Mouse (Mus musculus): Measurements from ENCODE around the gene Chd5.

Chd5 gene

GRCm38 (mm10) chr4:152338419-152339292 is at the start of gene Chd5:
Gene Chd5, plus strand, starts transcription at chr4:152338651.
- DNase-seq, result no peak

- no peak for DNase-seq
These were observed 48.1 kb upstream of the Chd5 start for GRCm38 (mm10) chr4:152290385-152290784.

DNA sequence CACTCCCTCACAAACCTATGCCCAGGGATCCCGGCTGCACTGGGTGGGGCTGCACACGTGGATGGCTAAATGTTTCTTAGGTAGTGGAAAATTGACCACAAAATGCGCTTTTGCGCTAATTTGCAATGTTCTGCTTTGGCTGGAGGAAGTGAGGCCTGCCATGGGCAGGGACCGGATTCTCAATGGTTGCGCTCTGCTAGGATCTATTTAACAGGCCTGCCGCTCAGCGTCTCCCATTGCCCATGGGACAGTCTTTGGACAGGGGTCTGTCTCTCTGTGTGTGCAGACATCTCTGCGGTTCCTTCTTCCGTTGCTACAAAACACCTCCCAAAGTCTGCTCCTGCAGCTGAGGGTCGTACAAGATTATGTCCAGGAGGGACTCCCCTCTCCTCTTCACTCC is 47.5 kb upstream of the Chd5 start:
- no peak for DNase-seq

DNA sequence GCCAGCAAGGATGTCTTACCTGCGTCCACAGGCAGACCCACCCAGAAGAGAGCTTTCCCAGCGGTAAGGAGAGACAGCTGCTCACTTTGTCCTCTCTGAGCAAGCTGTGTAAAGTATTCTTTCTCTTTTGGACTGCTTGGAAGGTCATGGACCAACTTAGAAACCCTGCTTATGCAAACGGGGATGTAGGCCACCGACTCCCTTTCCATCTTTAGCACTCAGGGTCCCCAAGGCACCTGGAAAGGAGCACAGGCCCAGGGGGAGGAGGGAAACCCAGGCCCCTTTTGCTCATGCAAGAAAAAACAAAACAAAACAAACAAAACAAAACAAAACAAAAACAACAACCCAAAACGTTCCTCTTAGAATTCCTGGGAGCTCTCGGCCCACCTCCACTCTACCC is 46.9 kb upstream of the Chd5 start, which contains the start of gene Hes3:
Gene Hes3 (minus strand): TSS at position 101 of the 400 bp plus-strand sequence.
- no peak for DNase-seq

DNA sequence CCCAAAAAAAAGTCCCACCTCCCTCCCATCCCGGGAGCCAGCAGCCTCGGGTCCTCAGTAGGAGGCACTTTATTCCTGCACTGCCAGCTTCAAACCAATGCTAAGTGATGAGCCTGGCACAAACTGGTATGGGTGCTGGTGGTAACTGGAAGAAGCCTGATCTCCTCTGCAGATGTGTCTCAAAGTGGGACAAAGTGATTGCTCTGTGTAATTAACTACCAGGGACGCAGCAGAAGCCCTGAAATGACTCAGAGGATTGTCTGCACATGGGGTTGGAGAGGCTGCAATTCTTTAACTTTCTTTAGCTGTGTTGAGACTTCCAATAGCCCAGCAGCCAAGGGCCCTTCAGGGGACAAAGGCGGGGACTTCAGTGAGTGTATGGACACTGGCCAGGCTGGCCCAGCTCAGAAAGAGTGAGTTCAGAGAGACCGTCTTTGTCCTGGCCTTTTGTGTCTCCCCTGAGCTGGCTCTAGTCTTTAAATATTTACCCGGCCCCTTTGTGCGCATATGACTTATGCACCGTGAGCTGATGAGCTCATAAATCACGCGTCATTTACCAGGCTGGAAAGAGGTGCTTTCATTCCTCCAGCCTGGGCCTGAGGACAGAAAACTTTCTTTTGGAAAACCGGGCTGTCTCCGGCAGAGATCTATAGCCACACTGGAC is 46.2 kb upstream of the Chd5 start:
- no peak for DNase-seq

GRCm38 (mm10) chr4:152294188-152294929 is 44.1 kb upstream of the Chd5 start:
- peak; percentile 53 for DNase-seq

DNA sequence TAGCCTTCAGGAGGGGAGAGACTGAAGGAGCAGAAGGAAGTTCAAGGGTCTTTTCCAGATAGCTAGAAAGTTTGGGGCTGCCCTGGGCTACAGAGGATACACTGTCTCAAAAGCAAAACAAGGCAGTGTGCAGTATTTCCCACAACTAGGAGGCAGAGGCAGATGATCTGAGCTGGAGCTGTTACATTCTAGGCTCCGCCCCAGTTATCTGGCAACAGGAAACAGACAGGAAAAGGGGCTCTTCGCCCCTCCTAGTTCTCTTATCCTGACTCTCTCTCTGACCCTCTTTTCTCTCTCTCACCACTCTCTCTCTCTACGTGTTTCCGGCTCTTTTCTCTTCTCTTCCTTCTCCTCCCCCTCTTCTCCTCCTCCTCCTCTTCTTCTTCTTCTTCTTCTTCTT is 42.5 kb upstream of the Chd5 start:
- no peak for DNase-seq

GRCm38 (mm10) chr4:152296371-152296770 is 42.1 kb upstream of the Chd5 start:
- no peak for DNase-seq

DNA sequence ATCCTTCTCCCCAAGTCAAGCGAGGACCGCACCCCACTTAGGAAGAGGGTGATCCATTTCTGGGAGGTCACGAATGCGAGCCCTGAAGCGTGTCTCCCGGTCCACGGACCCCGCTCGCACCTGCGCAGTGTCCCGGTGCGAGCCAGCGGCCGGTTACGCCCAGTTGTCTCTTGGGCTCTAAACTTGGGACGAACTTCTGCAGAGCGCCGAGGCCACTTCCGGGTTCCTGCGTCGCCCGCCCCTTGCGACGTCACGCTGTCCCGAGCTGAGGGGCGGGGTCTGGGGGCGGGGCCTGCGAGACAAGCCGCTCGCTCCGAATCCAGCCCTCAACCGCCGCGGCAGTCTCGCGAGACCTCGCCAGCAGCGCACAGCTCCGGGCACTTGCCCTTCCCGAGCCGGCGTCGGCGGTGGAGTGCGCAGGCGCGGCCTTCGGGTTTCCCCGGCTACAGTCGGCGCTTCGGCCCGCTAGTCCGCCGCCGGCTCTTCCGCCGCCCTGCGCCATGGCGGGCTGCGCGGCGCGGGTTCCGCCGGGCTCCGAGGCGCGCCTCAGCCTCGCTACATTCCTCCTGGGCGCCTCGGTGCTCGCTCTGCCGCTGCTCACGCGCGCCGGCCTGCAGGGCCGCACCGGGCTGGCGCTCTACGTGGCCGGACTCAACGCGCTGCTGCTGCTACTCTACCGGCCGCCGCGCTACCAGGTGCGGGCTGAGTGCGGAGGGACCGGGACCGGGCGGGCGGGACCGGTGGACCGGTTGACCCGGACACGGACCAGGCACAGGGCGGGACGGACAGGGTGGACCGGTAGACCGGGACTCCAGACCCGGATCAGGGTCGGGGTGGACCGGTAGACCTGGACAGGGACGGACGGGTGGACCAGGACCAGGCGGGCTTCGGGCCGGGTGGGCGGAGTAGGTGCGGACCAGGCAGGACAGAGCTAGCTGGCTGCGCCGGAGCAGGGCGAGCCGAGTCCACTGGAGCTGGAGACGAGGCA is 41.3 kb upstream of the Chd5 start, which contains the start of gene Icmt:
Gene Icmt (plus strand): TSS at position 354 of the 988 bp plus-strand sequence.
- DNase-seq, result peak; percentile 100

- no peak for DNase-seq
These were observed 39.6 kb upstream of the Chd5 start for GRCm38 (mm10) chr4:152298836-152299235.

- no peak for DNase-seq
These were observed 38.1 kb upstream of the Chd5 start for GRCm38 (mm10) chr4:152300375-152300774.

DNA sequence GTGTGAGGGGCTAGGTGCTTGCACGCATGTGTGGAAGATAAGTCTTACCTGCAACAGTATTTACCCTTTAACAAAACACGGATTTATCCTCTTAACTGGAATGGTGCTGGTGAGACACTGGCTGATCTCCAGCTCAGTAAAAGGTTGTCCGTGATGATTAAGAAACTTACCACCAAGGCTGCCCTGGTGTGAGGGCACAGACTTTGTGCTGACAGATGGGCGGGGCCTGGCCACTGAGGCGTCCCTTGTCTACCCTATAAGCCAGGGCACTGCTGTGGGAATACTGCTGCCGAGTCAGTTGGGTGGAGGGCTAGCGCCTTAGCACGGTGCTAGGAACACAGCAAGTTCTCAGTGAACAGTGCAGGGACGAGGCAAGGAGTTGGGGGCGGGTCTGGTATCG is 36.4 kb upstream of the Chd5 start:
- peak; percentile 58 for DNase-seq

DNA sequence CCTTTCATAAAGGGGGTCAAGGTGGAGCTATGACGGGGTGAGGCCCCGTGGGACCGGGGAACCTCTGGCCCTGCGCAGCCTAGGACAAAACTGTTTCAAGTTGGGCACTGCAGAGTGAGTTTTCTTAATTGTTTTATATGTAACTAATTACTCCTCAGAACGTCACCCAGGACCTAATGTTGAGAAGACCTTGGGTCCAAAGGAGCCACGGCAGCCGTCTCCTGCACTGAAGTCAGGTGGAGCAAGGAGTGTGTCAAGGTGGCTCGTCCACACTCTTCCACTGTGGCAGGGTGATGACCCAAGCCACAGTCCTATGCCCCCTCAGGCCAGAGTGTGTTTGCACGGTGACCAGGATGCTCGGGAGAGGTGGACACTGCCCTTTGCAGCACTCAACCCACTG is 35.3 kb upstream of the Chd5 start:
- DNase-seq, result peak; percentile 64

DNA sequence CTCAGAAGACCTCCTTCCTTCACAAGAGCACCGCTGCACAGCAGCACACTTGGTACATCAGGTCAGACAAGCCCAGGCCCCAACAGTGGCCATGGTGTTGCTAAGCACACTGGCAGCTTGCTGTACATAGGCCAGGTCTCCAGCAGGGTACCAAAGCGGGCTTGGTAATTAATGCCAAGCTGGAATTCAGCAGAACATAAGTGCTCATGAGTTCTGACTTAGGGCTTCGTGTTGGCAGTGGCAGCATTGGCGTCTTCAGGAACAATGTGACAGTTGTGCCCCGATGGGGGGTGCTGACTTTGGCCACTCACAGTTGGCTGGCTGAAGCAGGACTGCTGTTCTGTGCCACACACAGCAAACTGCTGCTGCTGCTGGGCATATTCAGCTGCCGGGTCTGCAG is 33.8 kb upstream of the Chd5 start:
- no peak for DNase-seq

DNA sequence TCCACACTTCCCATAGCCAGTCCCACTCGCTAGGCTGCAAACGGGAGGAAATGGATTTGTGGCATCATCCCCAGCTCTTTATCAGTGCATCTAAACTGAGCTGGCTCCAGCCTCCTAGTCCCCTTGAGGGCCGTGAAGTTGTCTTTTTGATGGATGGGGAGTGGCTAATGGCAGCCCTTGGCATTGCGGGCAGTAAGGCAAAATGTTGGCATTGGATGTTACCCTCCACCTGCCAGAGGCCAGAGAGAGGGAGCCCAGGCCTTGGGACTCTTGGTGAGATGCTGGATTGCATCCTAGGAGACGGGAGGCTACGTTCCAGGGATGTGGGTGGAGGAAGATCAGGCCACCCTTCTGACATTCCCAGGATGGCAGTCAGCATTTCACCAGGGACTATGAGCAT is 32.5 kb upstream of the Chd5 start:
- no peak for DNase-seq

DNA sequence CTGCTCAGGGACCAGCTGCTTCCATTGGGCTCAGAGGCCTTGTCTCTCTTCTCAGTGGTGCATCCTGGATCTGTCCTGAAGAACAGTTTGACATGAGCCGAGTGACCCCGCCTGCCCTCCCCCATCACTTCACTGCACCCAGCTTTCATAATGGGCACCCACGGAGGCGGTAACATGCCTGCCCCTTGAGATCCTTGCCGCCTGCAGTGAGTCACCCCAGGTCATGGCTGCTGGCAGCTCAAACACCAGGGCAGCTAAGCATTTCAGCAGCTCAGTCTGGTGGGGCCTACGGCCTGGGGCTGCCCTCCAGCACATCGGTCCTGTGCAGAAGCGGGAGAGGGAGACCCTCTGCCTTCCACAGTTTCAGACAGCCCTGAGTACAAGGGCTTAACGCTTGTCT is 30.9 kb upstream of the Chd5 start:
- DNase-seq, result no peak

GRCm38 (mm10) chr4:152312186-152312585 is 26.3 kb upstream of the Chd5 start:
- DNase-seq, result no peak

GRCm38 (mm10) chr4:152313211-152313632 is 25.2 kb upstream of the Chd5 start:
- no peak for DNase-seq

- no peak for DNase-seq
These were observed 24.5 kb upstream of the Chd5 start for GRCm38 (mm10) chr4:152313934-152314333.

GRCm38 (mm10) chr4:152315498-152316213 is 22.8 kb upstream of the Chd5 start:
- DNase-seq, result no peak

DNA sequence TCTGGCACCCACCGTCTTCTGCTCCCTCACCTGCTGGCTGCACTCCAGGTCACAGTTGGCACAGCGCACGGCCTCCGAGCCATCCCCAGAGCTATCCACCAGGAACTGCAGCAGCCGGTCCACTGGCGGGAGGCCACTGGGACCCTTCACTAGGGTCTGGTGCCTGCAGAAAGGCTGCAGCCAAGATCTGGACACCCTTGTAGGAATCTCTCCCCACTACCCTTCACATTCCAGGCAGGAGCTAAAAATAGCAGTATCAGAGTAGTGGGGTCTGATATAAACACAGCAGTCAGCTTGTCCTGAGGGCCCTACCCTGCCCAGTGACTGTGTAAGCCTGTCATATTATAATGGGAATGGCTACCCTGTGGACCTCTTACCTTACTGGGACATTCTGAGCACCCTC is 20.8 kb upstream of the Chd5 start:
- DNase-seq, result no peak
